ENCODE assay signal across 17 mouse cellular contexts in genomic region chr11:81738995-81739394, GRCm38 (mm10).
"Had no signal": no experiment of that assay in that cellular context is flagged by ENCODE, and none has a peak within 500 bp of the region (broad histone marks: within the 10 kb centered on the region; RNA-seq: fewer than 3 reads in every experiment).

No protein-coding gene starts in this region.

- H3K9ac ChIP-seq: lung, embryonic 14.5 days; midbrain, embryonic 12.5 days; neural tube, embryonic 13.5 days; neural tube, embryonic 15.5 days; stomach, embryonic 15.5 days had no signal

- H3K27ac ChIP-seq: midbrain, embryonic 10.5 days; midbrain, embryonic 12.5 days; neural tube, embryonic 13.5 days; stomach, embryonic 15.5 days; stomach, postnatal 0 days had no signal

- DNase-seq: lung, adult 18-20 months; lung, embryonic 14.5 days; lung, postnatal 10 days; lung, postnatal 4 days; midbrain, embryonic 14.5 days; right cerebral cortex, postnatal 14 days; thymus, adult 2 months; thymus, postnatal 25 days; thymus, postnatal 4 days had no signal

- H3K4me3 ChIP-seq: midbrain, embryonic 10.5 days; midbrain, embryonic 12.5 days; myocyte; neural tube, embryonic 13.5 days; neural tube, embryonic 15.5 days; stomach, embryonic 15.5 days had no signal

- H3K4me1 ChIP-seq: midbrain, embryonic 10.5 days; stomach, embryonic 15.5 days had no signal

- H3K9me3 ChIP-seq: midbrain, embryonic 10.5 days; midbrain, embryonic 12.5 days; neural tube, embryonic 13.5 days; neural tube, embryonic 15.5 days; stomach, embryonic 15.5 days had no signal

- H3K27me3 ChIP-seq: midbrain, embryonic 12.5 days; stomach, embryonic 15.5 days had no signal

- H3K4me2 ChIP-seq: lung, embryonic 14.5 days; midbrain, embryonic 12.5 days; neural tube, embryonic 13.5 days; neural tube, embryonic 15.5 days; stomach, embryonic 15.5 days had no signal

- ATAC-seq: midbrain, embryonic 16.5 days had no signal

- H3K36me3 ChIP-seq: midbrain, embryonic 10.5 days; midbrain, embryonic 12.5 days; neural tube, embryonic 13.5 days; neural tube, embryonic 15.5 days; stomach, embryonic 15.5 days had no signal
